Mouse (Mus musculus) right cerebral cortex, postnatal 4 days (tissue): ENCODE measurements at regions not wholly inside any gene's neighbourhood (a gene's known extent, or its start where the extent isn't known, plus 50 kb on each side); places are given as distances from the start of the nearest gene placed in this dataset.

Experiments
- DNase-seq: peaks from one replicate; pipeline ENCODE4 v3.0.0-alpha.2; 2022

DNA sequence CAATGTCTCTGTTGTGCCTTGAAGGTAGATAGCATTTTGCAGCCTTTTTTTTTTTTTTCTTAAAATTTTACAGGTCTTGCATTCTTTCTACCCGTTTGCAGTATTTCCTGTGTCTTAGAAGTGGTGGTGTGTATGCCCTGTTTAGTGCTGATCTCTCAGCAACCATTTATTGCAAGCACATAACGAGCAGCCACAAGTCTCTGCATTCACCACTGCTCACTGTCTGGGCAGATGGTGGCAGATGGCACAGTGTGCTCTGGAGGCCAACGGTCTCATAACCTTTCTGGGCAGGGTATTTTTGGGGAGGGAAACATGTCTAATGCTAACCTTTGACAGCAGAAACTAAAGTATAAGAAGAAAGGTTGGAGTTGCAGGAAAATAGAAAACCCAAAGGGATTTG lies 266.1 kb upstream of the Ptger4 start:
- no peak for DNase-seq

DNA sequence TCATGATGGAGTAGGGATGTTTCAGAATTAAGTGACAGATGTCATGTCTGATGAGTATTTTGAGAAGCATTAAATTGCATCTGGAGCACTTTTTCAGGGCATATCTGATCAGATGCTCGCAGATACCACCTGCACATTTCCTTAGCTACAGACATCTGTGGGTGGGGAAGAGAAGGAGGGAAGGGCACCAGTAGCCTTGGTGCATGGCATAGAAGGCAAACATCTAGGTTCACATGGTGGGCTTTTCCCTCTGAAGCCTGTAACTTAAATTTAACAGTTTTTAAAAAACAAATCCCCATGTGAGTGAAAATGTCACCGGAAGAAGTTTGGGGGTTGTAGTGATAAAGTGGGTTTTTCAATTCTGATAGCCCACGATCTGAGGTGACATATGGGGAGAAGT lies 267.1 kb upstream of the Ptger4 start:
- no peak for DNase-seq

DNA sequence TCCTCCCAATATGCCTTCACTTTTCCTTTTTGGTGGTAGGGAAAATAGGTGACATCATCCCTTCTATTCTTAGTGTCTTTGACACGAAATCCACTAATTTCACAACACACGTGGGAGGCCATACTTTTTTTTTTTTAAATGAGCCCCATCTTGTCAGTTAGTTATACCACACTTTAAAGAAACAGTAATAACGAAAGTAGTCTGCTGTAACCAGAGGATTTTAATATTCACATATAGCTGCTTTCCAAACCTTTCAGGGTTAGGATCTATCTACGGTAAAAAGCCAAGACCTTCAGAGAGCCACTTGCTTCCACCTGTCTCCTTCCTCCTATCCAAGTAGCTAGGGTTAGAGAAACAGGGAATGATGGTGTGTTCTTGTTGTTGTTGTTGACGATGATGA lies 268.6 kb upstream of the Ptger4 start:
- no peak for DNase-seq

DNA sequence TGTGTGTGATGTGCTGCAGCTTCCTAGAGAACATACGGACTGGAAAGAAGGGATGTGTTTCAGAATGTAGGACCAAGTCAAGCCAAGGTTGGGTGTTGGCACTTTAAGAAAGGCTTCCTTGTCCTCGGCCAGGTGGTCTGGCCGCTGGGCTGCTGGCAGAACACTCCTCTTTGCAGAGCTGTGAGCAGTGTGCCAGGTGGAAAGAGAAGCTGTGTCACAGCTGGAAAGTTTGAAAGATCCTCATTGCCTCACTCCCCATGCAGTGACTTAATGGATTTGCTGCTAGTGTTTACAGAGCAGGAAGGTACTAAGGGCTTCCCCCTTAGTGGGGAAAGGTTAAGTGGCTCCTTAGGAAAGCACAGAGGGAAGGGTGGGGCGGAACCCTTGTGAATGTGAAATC lies 269.2 kb upstream of the Ptger4 start:
- DNase-seq, result no peak

DNA sequence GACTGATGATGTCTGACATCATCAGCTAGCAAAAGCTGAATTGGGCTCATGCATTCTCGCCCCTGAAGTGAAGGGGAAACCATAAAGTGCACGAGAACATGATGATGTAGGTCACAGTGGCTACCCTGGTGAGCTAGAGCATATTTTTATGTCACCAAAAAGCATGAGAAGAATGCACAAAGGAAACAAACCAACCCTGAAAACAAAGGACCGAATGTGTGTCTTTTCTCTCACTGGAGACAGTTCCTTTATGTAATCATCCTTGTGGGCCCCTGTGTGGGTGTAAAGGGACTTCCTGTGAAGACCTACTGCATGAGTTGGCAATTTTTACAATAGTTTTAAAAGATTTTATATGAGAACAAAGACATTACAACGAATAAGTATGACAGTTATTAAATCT lies 270.2 kb upstream of the Ptger4 start:
- no peak for DNase-seq

DNA sequence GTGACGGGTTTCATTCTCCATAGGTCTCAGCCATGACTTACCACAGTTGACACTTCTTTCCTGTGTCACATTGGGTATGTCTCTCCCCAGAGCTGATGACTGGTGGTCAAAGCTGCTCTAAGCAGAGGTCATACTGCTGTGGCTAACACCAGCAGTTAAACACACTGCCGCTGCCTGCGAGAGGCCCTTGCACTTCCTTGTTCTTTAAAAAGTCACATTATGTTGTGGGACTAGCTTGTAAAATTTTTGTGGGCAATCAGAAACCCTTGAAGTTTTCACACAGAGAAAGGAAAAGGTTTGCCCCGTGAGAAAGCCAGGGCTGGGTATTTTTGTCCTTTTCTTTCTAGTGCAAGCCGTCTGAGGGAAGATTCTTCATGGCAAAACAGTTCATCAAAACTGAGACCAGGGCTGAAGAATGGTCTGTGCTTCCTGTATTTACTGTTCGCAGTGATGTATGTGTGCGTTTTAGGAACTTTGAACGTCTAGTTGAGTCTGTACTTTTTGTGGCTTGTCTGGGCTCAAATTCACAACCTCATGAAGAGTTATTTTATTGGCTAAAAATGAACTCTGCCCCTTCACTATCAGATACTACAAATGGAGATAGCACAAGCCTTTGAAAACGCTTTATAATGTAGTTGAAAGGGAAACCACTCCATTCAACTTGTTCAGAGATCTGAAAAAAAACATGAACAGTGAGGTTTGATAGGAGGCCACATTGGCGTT lies 273.4 kb upstream of the Ptger4 start:
- DNase-seq, result no peak

DNA sequence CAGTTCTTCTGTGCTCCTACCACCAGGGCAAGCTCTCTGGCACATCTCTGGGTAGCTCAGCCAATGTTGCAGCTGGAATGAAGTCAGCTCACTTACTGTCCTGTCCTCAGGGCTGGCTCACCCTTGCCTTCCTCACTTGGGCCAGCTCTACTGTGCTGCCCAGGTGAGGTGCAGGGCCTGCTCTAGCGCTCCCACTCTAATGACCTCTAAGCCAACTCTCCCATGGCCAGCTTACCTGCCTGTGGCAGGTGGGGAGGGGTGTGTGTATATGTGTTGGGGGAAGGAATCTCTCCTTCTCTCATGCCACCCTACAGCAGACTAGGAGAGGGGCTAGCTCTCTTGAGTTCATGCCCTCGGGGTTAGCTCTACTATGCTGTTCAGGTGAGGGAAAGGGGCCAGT lies 275.6 kb upstream of the Ptger4 start:
- no peak for DNase-seq

DNA sequence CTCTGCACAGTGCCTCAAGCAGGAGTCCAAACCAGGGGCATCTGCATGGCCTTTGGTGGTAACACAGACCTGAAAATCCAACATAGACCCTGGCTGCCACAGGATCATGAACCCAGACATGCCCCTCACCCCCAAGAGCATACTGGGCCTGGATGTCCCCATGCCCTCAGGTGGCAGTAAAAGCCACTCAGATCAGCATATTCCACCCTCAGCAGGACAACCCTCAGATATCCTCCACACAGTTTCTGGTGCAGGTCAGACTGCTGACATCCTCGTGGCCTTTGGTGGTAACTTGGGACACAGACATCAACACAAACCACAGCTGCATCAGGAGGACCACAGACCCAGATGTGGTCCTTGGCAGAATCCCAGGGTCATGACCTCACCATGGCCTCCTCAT lies 276.0 kb upstream of the Ptger4 start:
- no peak for DNase-seq

DNA sequence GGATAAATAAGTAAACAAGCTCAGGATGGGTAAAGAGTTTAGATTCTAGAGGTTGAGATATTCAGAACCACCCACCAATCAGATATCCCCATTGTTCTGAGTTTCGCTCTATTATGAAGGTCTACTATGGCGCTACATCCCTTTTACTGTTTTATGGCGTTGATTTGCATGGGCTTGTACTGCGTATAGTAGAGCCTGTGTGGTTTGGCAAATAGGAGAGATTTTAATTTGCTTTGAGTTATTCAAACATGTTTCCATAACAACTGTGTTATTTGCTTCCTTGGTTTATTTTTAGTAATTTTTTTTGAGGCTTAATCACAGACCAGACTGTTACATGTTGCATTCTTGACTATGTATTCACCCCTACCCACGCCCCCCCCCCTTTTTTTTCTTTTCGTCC lies 284.6 kb upstream of the Ptger4 start:
- no peak for DNase-seq

DNA sequence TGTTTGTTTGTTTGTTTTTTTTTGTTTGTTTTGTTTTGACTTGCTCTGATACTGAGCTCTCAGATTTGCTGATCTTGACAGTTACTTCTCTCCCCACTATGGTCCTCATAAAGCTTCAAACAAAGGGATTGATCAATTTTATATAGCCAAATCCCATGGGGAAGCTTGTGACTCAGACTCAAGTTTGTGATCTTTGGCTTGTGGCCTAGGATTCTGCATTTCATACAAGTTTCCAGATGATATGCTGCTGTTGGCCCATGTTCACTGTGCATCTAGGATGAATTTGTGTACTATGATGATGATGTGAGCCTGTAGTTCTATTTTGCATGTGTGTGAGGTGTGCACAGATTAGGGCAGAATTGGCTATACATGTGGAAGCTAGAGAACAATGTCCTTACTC lies 289.7 kb upstream of the Ptger4 start:
- no peak for DNase-seq

DNA sequence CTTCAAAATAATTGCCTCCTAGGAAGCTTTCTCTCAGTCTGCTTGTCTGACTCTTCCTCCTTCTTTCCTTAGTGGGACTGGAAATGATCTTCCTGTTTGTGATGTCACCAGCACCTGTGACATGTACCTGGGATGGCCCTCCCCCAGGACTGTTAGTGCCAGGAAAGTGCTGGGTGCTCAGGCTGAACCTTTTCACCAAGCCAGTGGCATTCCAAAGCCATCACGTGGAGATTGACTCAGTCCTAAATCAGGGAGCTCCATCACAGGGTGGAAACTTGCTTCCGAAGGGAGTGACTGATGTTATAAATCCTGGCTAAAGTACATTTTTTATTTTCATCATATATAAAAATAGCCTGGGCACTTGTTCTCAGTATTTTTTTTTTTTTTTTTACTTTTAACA lies 293.4 kb upstream of the Ptger4 start:
- DNase-seq, result no peak

DNA sequence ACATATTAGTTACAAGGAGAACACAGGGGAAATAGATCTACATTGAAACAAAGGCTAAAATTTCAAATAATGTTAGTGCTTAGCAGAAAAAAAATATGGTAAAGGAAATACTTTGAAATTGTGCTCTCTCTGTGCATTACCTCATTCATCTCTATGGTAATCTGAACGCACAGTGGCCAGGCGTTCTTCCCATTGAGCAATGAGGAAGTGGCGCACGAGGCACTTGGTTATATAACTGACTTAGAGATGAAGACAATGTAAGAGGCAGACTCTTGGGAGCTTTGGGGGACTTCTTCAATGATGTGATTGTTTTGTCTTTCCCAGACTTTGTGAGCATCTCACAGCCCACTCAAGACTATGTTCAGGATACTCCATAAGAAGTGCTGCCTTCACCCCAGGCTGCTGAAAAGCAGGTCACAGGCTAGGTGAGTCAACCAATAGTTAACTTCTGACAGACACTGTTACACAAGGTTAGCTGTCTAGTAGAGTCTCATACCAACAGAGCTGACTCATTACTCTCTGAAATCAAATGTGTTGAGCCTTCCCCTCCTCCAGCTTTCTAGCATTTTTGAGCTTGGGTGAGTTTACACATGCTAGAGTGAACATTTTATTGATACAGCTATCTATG lies 295.4 kb upstream of the Ptger4 start:
- no peak for DNase-seq

DNA sequence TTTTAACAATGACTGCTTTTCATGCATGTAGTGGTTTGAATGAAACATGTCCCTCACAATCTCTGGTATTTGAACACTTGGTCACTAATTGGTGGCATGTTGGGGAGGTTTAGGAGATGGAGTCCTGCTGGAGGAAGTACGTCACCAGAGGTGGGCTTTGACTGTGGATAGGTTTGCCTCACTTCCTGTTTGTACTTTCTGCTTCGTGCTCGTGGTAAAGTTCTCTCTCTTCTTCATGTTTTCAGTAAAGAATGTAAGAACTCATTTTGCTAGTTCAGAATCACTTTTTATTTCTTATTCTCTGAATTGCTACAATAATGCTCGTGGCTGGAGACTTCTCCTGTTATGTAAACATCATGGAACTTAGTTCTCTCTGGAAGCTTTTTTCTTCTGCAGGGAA lies 310.5 kb upstream of the Ptger4 start:
- no peak for DNase-seq

DNA sequence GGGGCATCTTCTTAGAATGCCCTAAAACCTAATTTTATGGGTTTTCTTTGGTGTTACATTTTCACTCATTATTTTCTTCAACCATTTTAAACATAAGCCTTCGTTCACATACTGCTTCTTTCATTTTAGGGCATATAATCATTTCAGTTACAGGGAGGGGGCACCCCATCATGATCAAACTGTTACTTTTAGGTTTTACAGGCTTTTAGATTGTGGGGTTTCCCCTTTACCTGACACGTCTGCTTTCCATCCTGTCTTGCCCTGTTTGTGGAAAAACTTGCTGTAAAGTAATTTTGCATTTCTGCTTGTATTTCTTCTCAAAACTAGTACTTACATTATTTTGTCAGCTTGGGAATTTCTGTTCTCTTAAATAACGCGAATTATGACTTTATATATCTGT lies 310.9 kb upstream of the Ptger4 start:
- no peak for DNase-seq

DNA sequence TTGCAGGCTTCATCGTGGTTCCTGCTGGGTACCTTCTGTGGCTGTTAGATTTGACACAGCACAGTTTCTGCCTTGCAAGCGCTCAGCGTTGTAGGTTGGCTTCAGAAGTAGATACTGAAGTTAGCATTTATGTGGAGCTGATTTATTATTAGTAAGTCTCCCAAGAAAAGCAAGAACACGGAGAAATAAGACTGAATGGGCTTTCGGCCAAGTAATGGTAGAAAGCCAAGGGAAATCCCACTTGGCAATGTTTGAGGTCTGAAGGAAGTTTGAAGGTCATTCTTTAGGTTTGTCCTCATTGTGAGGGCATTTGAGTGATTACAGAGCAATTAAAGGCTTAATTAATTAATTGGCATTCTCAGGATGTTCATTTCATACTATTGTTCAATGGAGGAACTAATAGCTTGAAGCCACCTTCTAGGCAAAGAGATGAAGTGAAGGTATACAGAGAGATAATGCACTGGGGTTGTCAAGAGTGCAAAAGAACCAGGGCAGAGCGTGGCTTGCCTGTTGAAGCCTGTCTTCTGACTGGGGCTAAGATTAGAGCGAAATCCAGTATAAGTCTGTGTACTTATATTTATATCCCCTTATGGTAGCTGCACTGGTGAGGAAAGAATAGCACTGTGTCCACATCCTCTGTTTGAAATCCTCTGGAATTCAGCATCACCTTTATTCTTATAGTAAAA lies 311.5 kb upstream of the Ptger4 start:
- no peak for DNase-seq

DNA sequence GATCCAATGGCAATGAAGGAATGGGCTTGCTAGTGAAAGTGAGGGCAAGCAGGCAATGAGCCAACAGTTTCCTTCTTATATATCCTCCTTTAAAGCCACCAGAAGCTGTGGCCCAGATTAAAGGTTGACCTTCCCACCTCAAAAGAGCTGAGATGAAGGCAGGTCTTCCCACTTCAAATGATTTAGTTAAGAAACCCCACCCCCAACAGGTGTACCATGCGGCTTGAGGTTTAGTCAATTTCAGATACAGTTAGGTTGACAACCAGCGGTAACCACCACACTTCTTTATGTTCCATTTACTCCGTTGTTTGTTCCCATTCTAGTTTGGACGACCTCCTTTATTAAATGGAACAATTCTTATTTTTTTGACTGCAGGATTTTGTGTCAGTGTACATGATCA lies 317.8 kb upstream of the Ptger4 start:
- DNase-seq, result no peak

DNA sequence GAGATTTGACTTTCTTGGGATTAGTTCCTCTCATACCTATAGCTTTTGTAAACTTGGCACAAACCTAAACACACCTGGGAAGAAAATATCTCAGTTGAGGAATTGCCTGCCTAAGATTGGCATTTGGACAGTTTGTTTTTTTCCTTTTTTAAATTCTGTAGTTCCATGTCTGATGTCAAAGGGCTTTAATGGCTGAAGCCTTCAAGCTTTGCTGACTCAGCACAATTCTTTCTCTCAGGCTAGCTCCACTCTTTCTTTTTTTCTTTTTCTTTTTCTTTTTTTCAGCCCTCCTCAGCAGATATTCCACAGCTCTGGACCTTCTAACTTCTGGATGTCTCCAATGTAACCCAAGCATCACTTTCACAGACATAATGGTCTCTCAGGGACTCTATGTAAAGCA lies 330.4 kb upstream of the Ptger4 start:
- no peak for DNase-seq

DNA sequence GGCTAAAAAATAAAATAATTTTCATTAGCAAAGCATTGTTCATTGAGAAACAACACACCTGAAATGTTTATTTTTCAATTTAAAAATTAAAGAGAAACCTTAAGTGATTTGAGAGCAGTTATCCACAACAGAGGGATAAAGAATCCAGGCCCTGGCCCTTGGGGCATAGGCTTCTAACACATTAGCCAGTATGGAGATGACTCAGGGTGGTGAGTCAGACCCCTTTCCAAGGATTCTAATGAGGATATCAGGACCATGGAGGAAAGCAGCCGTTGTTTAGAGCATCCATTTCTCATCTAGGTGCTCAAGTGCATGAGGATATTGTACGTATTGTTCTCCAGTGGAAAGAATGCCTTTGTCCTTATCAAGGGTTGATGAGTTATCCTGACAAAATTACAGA lies 335.6 kb upstream of the Ptger4 start:
- DNase-seq, result no peak

DNA sequence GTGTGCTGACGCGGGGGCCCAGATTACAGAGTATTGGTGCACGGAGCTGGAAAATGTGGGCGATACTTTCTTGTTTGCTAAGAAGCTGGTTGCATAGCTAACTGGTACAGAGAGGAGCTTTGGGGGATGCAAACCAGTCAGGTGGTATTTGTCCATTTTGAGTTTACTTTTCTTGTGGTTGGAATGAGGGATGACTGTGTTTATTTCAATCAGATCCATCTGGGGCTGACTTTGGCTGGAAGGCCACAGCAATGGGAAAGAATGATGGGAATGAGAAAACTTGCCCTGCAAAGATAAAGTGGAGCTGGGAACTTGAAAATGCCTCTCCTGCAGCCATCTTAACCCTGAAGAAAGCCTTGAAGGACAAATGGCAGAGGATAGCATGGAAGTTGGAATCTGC lies 336.4 kb upstream of the Ptger4 start:
- DNase-seq, result no peak

DNA sequence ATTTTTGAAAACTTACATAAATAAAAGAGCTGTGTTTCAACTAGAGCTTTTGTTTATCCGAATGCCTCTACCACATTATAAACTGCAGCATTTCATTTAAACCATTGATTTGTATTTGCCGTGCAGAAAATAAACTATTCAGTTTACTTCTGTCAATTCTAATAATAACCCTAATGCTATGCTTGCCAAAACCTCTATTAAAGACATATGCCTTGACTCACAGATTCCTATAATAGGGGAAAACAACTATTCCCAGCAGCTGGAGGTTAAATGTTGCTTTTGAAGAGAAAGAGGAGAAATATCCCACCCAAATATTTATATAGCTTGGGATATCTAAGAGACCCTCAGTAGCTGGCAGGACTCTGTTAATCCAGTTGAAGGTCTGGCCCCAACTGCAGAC lies 340.4 kb upstream of the Ptger4 start:
- DNase-seq, result no peak

DNA sequence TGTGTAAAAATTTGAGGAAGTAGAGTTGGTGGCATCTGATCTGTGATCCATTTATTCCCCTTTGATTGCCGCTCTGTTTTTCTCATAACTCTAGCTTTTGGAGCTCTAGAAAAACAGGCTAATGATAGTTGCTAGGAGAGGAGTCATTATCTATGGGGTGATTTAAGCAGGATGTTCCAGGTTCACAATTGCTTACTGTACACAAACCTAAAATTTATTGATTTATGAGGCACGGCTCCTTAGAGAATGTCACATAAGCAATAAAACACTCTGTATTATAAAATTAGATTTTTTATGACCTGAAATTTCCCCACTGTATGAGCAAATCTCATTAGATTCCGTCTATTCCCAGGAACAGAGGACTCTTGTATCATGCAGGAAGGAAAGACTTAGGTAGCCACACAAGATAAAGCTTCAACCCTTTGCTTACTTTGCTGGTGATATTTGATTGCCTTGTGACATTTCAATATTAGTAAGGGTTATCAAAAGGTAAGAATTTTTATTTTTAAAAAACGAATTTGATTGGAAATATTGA lies 360.8 kb upstream of the Ptger4 start:
- no peak for DNase-seq

DNA sequence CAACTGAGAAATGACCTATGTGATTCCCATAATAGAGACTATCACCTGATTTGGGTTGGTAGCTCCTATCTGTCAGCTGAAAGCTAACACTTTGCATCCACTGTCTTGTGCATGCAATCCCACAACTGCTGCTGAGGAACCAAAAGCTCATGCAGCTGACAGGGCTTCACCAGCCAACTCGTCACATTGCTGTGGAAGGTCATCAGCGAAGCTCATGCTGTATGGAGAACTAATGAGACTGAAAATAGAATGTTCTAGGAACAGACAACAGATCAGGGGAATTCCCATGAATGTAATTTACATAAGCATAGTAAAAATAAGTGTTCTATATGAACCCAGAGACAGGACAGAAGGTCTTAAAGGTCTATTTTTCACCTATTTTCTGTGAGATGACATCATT lies 363.5 kb upstream of the Ptger4 start:
- DNase-seq, result no peak

DNA sequence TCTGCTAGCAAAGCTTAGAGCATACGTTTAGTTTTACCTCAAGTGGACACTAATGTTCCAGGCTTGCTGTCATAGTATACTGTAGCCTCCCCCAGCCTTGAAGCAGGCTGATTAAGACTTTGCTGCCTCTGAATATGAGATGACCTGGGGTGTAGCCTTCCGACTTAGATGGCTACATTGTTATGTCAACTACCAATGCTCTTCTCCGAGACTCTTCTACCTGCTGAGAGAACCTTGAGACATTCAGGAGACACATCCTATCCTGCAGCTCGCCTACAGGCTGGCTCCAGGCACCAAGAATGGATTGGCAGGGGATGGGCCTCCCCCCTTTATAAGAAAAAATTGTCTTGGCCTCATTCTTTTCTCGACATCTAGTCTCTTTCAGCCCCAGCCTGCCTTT lies 379.0 kb upstream of the Ptger4 start:
- DNase-seq, result no peak

DNA sequence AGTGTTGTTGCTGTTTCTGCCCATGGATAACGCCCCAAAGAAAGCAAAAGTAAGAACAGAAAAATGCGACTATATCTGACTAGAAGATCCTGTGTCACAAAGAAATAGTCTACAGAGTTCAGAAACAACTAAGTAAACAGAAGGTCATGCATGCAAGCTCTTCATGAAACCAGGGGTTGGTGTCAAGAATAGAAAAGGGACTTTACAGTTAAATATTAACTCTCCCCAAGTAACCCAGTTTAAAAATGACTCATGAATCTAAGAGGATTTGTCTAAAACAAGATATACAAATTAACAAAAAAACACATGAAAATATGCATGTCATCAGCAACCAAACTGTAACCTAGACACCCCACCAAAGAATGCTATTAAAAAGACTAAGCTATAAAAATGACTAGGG lies 381.4 kb upstream of the Ptger4 start:
- no peak for DNase-seq
